Mouse (Mus musculus) forebrain, embryonic 10.5 days (tissue): ENCODE results near the gene Crlf1. TPM values are rescaled to one million over a fixed set of nuclear protein-coding genes. Genes with fewer than 3 reads are reported as not detected.
"Not testable (repeated sequence)": the region's sequence is repeated elsewhere in the genome, so short reads cannot be mapped to it uniquely, and the experiment has no call there.

Experiments used
- DNase-seq: peaks from one replicate; pipeline ENCODE4 v3.0.0-alpha.2; 2017; ENCODE audit warnings: low spot score; ENCODE audit errors: extremely low spot score
- H3K27ac ChIP-seq: fragments of 300-500 bp; sonication (generic); 2 replicates; pipeline ENCODE4 v1.5.1; 2016; ENCODE audit warnings: mild to moderate bottlenecking
- H3K27me3 ChIP-seq: fragments of 300-500 bp; sonication (generic); 2 replicates; pipeline ENCODE4 v1.6.1; 2016; ENCODE audit warnings: mild to moderate bottlenecking; ENCODE audit not compliant: poor library complexity, severe bottlenecking
- H3K36me3 ChIP-seq: fragments of 300-500 bp; sonication (generic); replicated peaks from 2 replicates; pipeline ENCODE4 v1.6.1; 2016; ENCODE audit warnings: mild to moderate bottlenecking, moderate library complexity
- H3K4me1 ChIP-seq: fragments of 300-500 bp; sonication (generic); 2 replicates; pipeline ENCODE4 v1.6.1; 2016
- H3K4me3 ChIP-seq: fragments of 300-500 bp; sonication (generic); 2 replicates; pipeline ENCODE4 v1.5.1; 2016; ENCODE audit warnings: mild to moderate bottlenecking, moderate library complexity
- H3K9me3 ChIP-seq: fragments of 300-500 bp; sonication (generic); 2 replicates; pipeline ENCODE4 v1.6.1; 2016; ENCODE audit warnings: mild to moderate bottlenecking, moderate library complexity
- WGBS: fragments of 180-500 bp; shearing (Covaris S2); methylation state at CpG from one replicate; pipeline ENCODE4 v1.1.7; 2016; 5-methylcytosine and 5-hydroxymethylcytosine counted together
- polyA plus RNA-seq: library from polyadenylated mRNA; unstranded; fragments of >200 nt; fragmentation: Nextera tagmentation; extraction: Ambion mirVana; gene quantifications from 2 replicates; pipeline ENCODE4 v1.2.1, GENCODE M21; 2016

Gene Crlf1
- polyA plus RNA-seq, 1 experiment from 2014 or later = 48.4 TPM

- no peaks in the 10 kb centered on the region for H3K9me3 ChIP-seq
- WGBS = 40% methylated on average over 32 of the region's 32 CpGs
- peaks cover 38% of the 10 kb centered on the region for H3K36me3 ChIP-seq
- H3K4me1 ChIP-seq = peaks cover 81% of the 10 kb centered on the region
- peak overlapping the region; percentile 94 for H3K27ac ChIP-seq
- DNase-seq = no peak
- peaks cover 41% of the 10 kb centered on the region for H3K27me3 ChIP-seq
- H3K4me3 ChIP-seq = peak overlapping the region; percentile 61
These were observed 12.9 kb downstream of the Crlf1 start for GRCm38 (mm10) chr8:70505698-70506327.

GRCm38 (mm10) chr8:70506328-70507026 lies 13.5 kb downstream of the Crlf1 start, which contains the start of gene Rex1bd:
Rex1bd (minus strand) TSS chr8:70506752.
- Histone ChIP-seq H3K4me1 (peaks cover 80% of the 10 kb centered on the region), H3K9me3 (no peaks in the 10 kb centered on the region), H3K27ac (peak within 1 kb of the TSS; percentile 94), H3K36me3 (peaks cover 38% of the 10 kb centered on the region), H3K4me3 (peak within 1 kb of the TSS; percentile 61), H3K27me3 (peaks cover 34% of the 10 kb centered on the region)
- WGBS = 2% methylated on average over 40 of the region's 40 CpGs
- DNase-seq = peak; percentile 97

DNA sequence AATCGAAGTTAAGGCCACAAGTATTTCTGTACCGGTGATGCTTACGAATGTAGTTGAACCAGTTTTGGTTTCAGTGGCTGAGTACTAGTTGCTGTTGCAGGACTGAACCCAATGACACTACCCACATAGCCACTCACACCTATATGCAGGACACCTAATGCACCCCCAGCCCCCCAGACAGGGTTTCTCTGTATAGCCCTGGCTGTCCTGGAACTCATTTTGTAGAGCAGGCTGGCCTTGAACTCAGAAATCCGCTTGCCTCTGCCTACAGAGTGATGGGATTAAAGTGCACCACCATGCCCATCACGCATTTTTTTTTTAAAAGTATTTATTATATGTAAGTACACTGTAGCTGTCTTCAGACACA lies 14.1 kb downstream of the Crlf1 start:
- Histone ChIP-seq H3K4me3 (peak overlapping the region; percentile 61), H3K9me3 (no peaks in the 10 kb centered on the region), H3K36me3 (peaks cover 43% of the 10 kb centered on the region), H3K27me3 (peaks cover 29% of the 10 kb centered on the region), H3K4me1 (peaks cover 80% of the 10 kb centered on the region), H3K27ac (peak overlapping the region; percentile 94)
- WGBS = 56% methylated on average over 5 of the region's 5 CpGs
- no peak for DNase-seq

DNA sequence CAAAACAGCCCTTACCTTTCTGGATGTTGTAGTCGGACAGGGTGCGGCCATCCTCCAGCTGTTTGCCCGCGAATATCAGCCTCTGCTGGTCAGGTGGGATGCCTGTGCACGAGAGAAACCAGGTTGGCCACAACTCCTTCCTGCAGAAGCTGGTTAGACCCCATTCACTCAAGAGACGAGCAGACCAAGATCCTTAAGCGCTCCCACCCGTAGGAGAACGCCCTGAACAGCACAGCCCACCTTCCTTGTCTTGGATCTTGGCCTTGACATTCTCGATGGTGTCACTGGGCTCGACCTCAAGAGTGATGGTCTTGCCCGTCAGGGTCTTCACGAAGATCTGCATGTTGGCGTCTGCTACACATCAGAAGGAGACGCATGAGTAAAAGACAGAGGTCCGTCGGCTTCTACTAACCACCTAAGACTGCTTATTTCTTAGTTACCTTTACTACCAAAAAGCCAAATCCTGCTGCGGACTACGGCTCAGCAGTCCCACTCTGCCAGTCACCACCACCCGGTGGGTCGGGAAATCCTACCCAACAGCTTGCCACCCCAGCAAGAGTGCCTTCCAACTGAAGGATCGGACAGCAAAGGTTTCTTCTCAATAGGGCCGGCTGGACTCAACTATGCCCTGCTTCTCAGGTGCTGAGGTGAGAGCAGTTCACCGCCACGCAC lies 16.5 kb downstream of the Crlf1 start:
- Histone ChIP-seq H3K4me3 (peak overlapping the region; percentile 98), H3K36me3 (peaks cover 59% of the 10 kb centered on the region), H3K27me3 (peaks cover 5% of the 10 kb centered on the region), H3K9me3 (no peaks in the 10 kb centered on the region), H3K27ac (peak overlapping the region; percentile 97), H3K4me1 (peaks cover 56% of the 10 kb centered on the region)
- no peak for DNase-seq
- WGBS = 16% methylated on average over 25 of the region's 25 CpGs

GRCm38 (mm10) chr8:70510228-70510915 lies 17.4 kb downstream of the Crlf1 start, which contains the start of gene Uba52:
Uba52 (minus strand) TSS chr8:70510801.
- peak within 1 kb of the TSS; percentile 98 for H3K4me3 ChIP-seq
- peak within 1 kb of the TSS; percentile 97 for H3K27ac ChIP-seq
- H3K27me3 ChIP-seq = no peaks in the 10 kb centered on the region
- WGBS = 2% methylated on average over 74 of the region's 74 CpGs
- peaks cover 47% of the 10 kb centered on the region for H3K4me1 ChIP-seq
- H3K36me3 ChIP-seq = peaks cover 63% of the 10 kb centered on the region
- H3K9me3 ChIP-seq = no peaks in the 10 kb centered on the region
- peak; percentile 97 for DNase-seq

GRCm38 (mm10) chr8:70511174-70511573 lies 18.2 kb downstream of the Crlf1 start:
- DNase-seq, H3K9me3 ChIP-seq, H3K27me3 ChIP-seq: not testable (repeated sequence)
- Histone ChIP-seq H3K4me3 (peak overlapping the region; percentile 98), H3K4me1 (peaks cover 39% of the 10 kb centered on the region), H3K27ac (peak overlapping the region; percentile 97), H3K36me3 (peaks cover 71% of the 10 kb centered on the region)
- 87% methylated on average over 6 of the region's 6 CpGs for WGBS

DNA sequence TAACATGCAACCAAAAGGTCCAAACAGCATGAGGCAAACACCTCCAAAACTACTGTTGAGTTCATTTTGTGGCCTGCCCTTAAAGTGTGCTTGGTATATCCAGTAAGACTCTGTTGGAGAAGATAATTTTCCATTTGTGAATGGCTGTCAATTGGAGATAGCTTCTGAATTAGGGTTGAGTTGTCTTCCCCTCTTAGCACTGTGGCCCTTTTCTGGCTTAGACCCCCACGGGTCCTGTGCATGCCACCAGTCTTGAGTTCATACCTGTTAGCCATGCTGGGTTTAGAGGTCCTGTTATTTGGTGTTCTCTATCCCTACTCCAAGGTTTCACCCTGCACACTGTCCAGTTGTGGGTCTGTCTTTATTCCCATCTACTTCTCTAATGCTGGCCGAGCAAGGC lies 18.8 kb downstream of the Crlf1 start:
- no peak for DNase-seq
- Histone ChIP-seq H3K4me1 (peaks cover 37% of the 10 kb centered on the region), H3K27ac (no peak overlapping the region), H3K36me3 (peaks cover 77% of the 10 kb centered on the region), H3K27me3 (no peaks in the 10 kb centered on the region), H3K9me3 (no peaks in the 10 kb centered on the region), H3K4me3 (peak overlapping the region; percentile 98)
- WGBS = 89% methylated on average over 2 of the region's 2 CpGs

GRCm38 (mm10) chr8:70512253-70512903 lies 19.4 kb downstream of the Crlf1 start:
- H3K27ac ChIP-seq = no peak overlapping the region
- no peak for DNase-seq
- no peaks in the 10 kb centered on the region for H3K27me3 ChIP-seq
- peaks cover 74% of the 10 kb centered on the region for H3K36me3 ChIP-seq
- peaks cover 31% of the 10 kb centered on the region for H3K4me1 ChIP-seq
- H3K9me3 ChIP-seq = no peaks in the 10 kb centered on the region
- 95% methylated on average over 11 of the region's 11 CpGs for WGBS
- peak overlapping the region; percentile 98; the same call in 1 of the 2 replicates for H3K4me3 ChIP-seq

DNA sequence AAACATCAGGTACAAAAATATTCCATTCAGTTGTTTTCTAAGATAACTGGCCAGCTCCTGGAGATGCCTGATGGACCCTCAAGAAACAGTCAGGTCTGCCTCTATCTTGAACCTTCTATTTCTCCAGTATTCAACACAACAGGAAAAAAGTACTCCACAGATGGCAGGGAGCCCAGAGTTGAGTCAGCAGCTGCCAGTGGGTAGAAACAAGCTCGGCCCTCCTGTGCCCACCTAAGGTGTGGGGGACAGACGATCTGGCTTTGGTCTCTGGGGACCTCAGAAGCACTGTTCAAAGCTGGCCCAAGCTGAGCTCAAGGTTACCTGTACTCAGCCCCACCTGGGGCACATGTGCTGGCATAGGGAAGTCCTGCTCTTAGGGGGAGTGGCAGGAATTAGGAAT lies 20.5 kb downstream of the Crlf1 start:
- Histone ChIP-seq H3K9me3 (no peaks in the 10 kb centered on the region), H3K4me3 (no peak overlapping the region), H3K27ac (no peak overlapping the region), H3K36me3 (peaks cover 72% of the 10 kb centered on the region), H3K4me1 (peaks cover 31% of the 10 kb centered on the region), H3K27me3 (no peaks in the 10 kb centered on the region)
- WGBS = 94% methylated on average over 2 of the region's 2 CpGs
- no peak for DNase-seq

DNA sequence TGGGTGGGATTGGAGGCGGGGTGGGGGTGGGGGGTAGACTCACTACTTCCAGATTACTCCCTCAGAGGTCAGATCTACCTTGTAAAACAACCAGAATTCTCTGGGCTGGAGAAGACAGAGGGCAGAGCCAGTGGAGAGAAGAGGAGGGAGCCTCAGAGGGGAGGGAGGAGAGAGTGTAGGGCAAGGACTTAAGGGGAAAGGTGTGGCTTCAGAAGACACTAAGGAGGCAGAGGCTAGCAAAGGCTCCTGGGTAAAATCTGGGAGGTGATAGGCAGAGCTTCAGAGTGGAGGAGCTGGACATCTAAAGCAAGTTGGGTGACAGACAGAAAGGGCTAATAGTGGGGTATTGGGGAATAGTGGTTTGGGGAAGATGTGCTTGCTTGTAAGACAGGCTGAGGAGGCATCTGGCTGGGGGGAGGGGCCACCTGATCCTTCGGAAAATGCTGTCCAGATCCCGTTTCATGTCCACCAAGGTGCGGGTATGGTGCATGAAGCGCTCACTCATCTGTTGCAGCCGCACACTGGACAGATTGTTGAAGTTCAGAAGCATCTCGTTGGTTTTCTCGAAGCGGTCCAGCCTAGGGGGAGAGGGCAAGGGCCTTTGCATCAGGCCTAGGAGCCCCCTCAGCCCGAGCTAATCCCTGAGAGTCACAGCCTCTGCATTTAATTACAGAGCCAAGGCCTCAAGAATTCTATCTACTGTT lies 25.1 kb downstream of the Crlf1 start:
- Histone ChIP-seq H3K27me3 (no peaks in the 10 kb centered on the region), H3K36me3 (peaks cover 60% of the 10 kb centered on the region), H3K27ac (no peak overlapping the region), H3K4me3 (no peak overlapping the region), H3K9me3 (no peaks in the 10 kb centered on the region), H3K4me1 (peaks cover 21% of the 10 kb centered on the region)
- no peak for DNase-seq
- 76% methylated on average over 10 of the region's 10 CpGs for WGBS

DNA sequence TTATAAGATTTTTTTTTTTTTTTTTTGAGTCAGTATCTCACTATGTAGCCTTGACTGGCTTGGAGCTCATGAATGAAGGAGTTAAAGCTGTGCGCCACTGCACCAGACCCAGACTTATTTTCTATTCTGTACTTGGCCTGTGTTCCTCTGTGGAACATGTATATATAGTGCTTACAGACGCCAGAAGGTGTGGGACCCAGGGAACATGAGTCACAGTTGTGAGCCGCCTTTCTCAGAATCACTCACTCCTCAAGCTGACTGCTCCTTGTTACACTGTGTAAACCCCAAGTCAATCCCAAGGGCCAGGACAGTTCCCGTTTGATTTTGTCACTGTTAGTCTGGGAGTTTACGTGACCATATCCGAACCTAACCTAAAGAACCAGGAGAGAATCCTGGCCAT lies 26.1 kb downstream of the Crlf1 start:
- Histone ChIP-seq H3K36me3 (peaks cover 50% of the 10 kb centered on the region), H3K27me3 (no peaks in the 10 kb centered on the region), H3K4me3 (no peak overlapping the region), H3K4me1 (peaks cover 28% of the 10 kb centered on the region), H3K9me3 (no peaks in the 10 kb centered on the region), H3K27ac (no peak overlapping the region)
- 96% methylated on average over 6 of the region's 6 CpGs for WGBS
- no peak for DNase-seq

DNA sequence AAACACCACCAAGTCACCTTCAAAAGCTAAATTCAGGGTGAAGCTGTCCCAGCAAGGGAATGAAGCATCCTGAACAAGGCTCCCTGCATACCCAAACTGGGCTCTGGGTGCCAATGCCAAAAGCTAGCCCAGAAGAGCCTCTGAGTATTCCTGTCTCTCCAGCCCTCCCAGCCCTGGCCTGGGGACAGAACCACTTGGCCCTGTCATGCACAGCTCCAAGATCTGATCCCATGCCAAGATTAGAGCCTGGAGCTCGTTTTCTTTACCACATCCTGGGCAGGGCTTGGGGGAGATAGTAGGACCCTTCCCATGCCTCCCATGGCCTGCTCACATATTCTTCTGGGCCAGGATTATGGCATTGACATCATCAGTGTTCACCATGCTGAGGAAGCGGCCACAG lies 26.6 kb downstream of the Crlf1 start:
- WGBS = 81% methylated on average over 2 of the region's 2 CpGs
- no peak overlapping the region for H3K27ac ChIP-seq
- peaks cover 28% of the 10 kb centered on the region for H3K4me1 ChIP-seq
- peaks cover 44% of the 10 kb centered on the region for H3K36me3 ChIP-seq
- no peaks in the 10 kb centered on the region for H3K9me3 ChIP-seq
- DNase-seq = no peak
- H3K27me3 ChIP-seq = no peaks in the 10 kb centered on the region
- H3K4me3 ChIP-seq = no peak overlapping the region
